Mouse (Mus musculus): ENCODE measurements around the gene Mcrip1.

GRCm38 (mm10) chr11:120535804-120536203 is 13.7 kb downstream of the Mcrip1 start:
- no peak for TF ChIP-seq POLR2A (IDR thresholded peaks at IDR 0.05; ENCODE audit: low read depth, low read length)
- TF ChIP-seq CTCF (IDR thresholded peaks at IDR 0.05; ENCODE audit: extremely low read depth, insufficient read depth, insufficient read length, insufficient replicate concordance): no peak
